Mouse (Mus musculus) cerebellum, adult 2 months (tissue): ENCODE results near the gene Vars. TPM values are rescaled to one million over a fixed set of nuclear protein-coding genes. Genes with fewer than 3 reads are reported as not detected.
"Not testable (repeated sequence)": the region's sequence is repeated elsewhere in the genome, so short reads cannot be mapped to it uniquely, and the experiment has no call there.

Experiments used
- DNase-seq, 2 experiments: peaks; one replicate each; pipeline ENCODE4 v3.0.0; 2021
- H3K27ac ChIP-seq: fragments of 200-500 bp; 2 replicates; pipeline ENCODE4 v1.5.1; 2012; ENCODE audit warnings: low read length, control low read depth, inconsistent platforms; ENCODE audit not compliant: insufficient read depth
- H3K27me3 ChIP-seq: fragments of 200-500 bp; 2 replicates; pipeline ENCODE4 v1.6.1; 2012; ENCODE audit warnings: inconsistent platforms, mild to moderate bottlenecking, low read length, moderate library complexity; ENCODE audit not compliant: control insufficient read depth, insufficient read depth
- H3K4me1 ChIP-seq: fragments of 200-500 bp; 2 replicates; pipeline ENCODE4 v1.6.1; 2011; ENCODE audit warnings: low read length; ENCODE audit not compliant: control insufficient read depth, insufficient read depth
- H3K4me3 ChIP-seq: fragments of 200-500 bp; replicated peaks from 2 replicates; pipeline ENCODE3; 2011; ENCODE audit warnings: mild to moderate bottlenecking, low read depth, low read length, control low read depth; ENCODE audit not compliant: insufficient read depth
- CTCF ChIP-seq: fragments of 200-500 bp; IDR thresholded peaks from 2 replicates; pipeline ENCODE4 v1.5.1; 2011; ENCODE audit warnings: low read depth, mild to moderate bottlenecking, control low read depth, low read length, moderate library complexity, borderline replicate concordance; ENCODE audit not compliant: insufficient read depth
- POLR2A ChIP-seq: fragments of 200-500 bp; IDR thresholded peaks from 2 replicates; pipeline ENCODE4 v1.6.1; 2011; ENCODE audit warnings: low read length, control low read depth, borderline replicate concordance; ENCODE audit not compliant: insufficient read depth
- WGBS: fragments of 180-500 bp; shearing (Covaris S2); methylation state at CpG from one replicate; pipeline ENCODE4 v1.1.7; 2018; 5-methylcytosine and 5-hydroxymethylcytosine counted together
- polyA plus RNA-seq: library from polyadenylated mRNA; depleted of rRNA; stranded (reverse); fragments of >200 nt; gene quantifications from 2 replicates; pipeline ENCODE4 v1.2.3, GENCODE M21; 2012; rRNA removed

Gene Vars
- 65.3 and 77.0 TPM in 2 replicates for polyA plus RNA-seq

GRCm38 (mm10) chr17:35000717-35001451, at the start of gene Vars:
Vars (plus strand) TSS chr17:35000987.
- WGBS, result under 1% methylated on average over 83 of the region's 83 CpGs
- peak; percentile 84 to 88 for DNase-seq
- peak within 1 kb of the TSS; percentile 61 for H3K4me3 ChIP-seq
- peaks cover 6% of the 10 kb centered on the region for H3K4me1 ChIP-seq
- peak within 1 kb of the TSS; percentile 99 for H3K27ac ChIP-seq
- TF ChIP-seq CTCF (no peak), POLR2A (peak; percentile 52)
- H3K27me3 ChIP-seq, result no peaks in the 10 kb centered on the region

GRCm38 (mm10) chr17:34951636-34952377, 49.0 kb upstream of the Vars start:
- Histone ChIP-seq H3K27me3 (no peaks in the 10 kb centered on the region), H3K4me3 (peak overlapping the region; percentile 98), H3K4me1 (no peaks in the 10 kb centered on the region; the same call in none of the 2 replicates), H3K27ac (peak overlapping the region; percentile 64)
- under 1% methylated on average over 29 of the region's 29 CpGs for WGBS
- TF ChIP-seq POLR2A, result no peak
- no peak for TF ChIP-seq CTCF
- peak in 1 of 2 experiments; percentile 60 for DNase-seq

- peak overlapping the region; percentile 64 for H3K27ac ChIP-seq
- H3K4me3 ChIP-seq, result peak overlapping the region; percentile 98
- no peaks in the 10 kb centered on the region for H3K27me3 ChIP-seq
- no peaks in the 10 kb centered on the region; the same call in none of the 2 replicates for H3K4me1 ChIP-seq
- DNase-seq, result peak; percentile 74 to 84
- under 1% methylated on average over 23 of the region's 23 CpGs for WGBS
- TF ChIP-seq CTCF (peak; percentile 61; the same call in 1 of the 2 replicates), POLR2A (peak; percentile 85)
These were observed 48.3 kb upstream of the Vars start for GRCm38 (mm10) chr17:34952378-34953040.

GRCm38 (mm10) chr17:34953258-34953657, 47.5 kb upstream of the Vars start:
- H3K4me1 ChIP-seq, result no peaks in the 10 kb centered on the region; the same call in none of the 2 replicates
- no peak for DNase-seq
- whole genome bisulfite sequencing, result 85% methylated on average over 3 of the region's 3 CpGs
- H3K27me3 ChIP-seq, result no peaks in the 10 kb centered on the region
- TF ChIP-seq CTCF (no peak), POLR2A (no peak)
- H3K27ac ChIP-seq, result no peak overlapping the region
- H3K4me3 ChIP-seq, result no peak overlapping the region

GRCm38 (mm10) chr17:34953904-34954303, 46.9 kb upstream of the Vars start:
- no peak for TF ChIP-seq CTCF
- no peak for TF ChIP-seq POLR2A
- Histone ChIP-seq H3K4me3 (no peak overlapping the region), H3K27ac (no peak overlapping the region), H3K4me1 (no peaks in the 10 kb centered on the region; the same call in none of the 2 replicates), H3K27me3 (no peaks in the 10 kb centered on the region)
- WGBS, result 90% methylated on average over 4 of the region's 4 CpGs
- no peak for DNase-seq

- WGBS, result 90% methylated on average over 4 of the region's 4 CpGs
- H3K4me1 ChIP-seq, result peaks cover 3% of the 10 kb centered on the region
- DNase-seq, result no peak
- TF ChIP-seq POLR2A, result no peak
- TF ChIP-seq CTCF, result no peak
- H3K27me3 ChIP-seq, result no peaks in the 10 kb centered on the region
- no peak overlapping the region for H3K4me3 ChIP-seq
- H3K27ac ChIP-seq, result no peak overlapping the region
These were observed 46.0 kb upstream of the Vars start for GRCm38 (mm10) chr17:34954831-34955230.

GRCm38 (mm10) chr17:34955884-34956283, 44.9 kb upstream of the Vars start:
- H3K4me1 ChIP-seq, result peaks cover 3% of the 10 kb centered on the region
- H3K27ac ChIP-seq, result no peak overlapping the region
- H3K27me3 ChIP-seq, result no peaks in the 10 kb centered on the region
- DNase-seq, result no peak
- no peak for TF ChIP-seq POLR2A
- TF ChIP-seq CTCF, result no peak
- 77% methylated on average over 3 of the region's 3 CpGs for WGBS
- no peak overlapping the region for H3K4me3 ChIP-seq

GRCm38 (mm10) chr17:34956340-34956739, 44.4 kb upstream of the Vars start:
- Histone ChIP-seq H3K27me3 (no peaks in the 10 kb centered on the region), H3K4me1 (peaks cover 3% of the 10 kb centered on the region), H3K4me3 (no peak overlapping the region), H3K27ac (no peak overlapping the region)
- no peak for DNase-seq
- WGBS, result 38% methylated on average over 1 of the region's 1 CpGs
- TF ChIP-seq POLR2A (no peak), CTCF (no peak)

- not testable (repeated sequence) for DNase-seq, H3K4me1 ChIP-seq, H3K27ac ChIP-seq, H3K27me3 ChIP-seq, H3K4me3 ChIP-seq
- 8% methylated on average over 40 of the region's 40 CpGs for WGBS
These were observed 43.5 kb upstream of the Vars start for GRCm38 (mm10) chr17:34957291-34957690.

- not testable (repeated sequence) for H3K4me3 ChIP-seq, H3K4me1 ChIP-seq, H3K27ac ChIP-seq, H3K27me3 ChIP-seq, DNase-seq
- WGBS, result 12% methylated on average over 27 of the region's 40 CpGs
These were observed 42.8 kb upstream of the Vars start for GRCm38 (mm10) chr17:34957966-34958365.

GRCm38 (mm10) chr17:34958734-34959129, 42.1 kb upstream of the Vars start:
- DNase-seq, H3K4me1 ChIP-seq, H3K27me3 ChIP-seq, H3K27ac ChIP-seq: not testable (repeated sequence)
- 4% methylated on average over 30 of the region's 47 CpGs for WGBS
- peak overlapping the region; percentile 61 for H3K4me3 ChIP-seq
